Mouse (Mus musculus): ENCODE results near the gene Cryga.

The Cryga gene

DNA sequence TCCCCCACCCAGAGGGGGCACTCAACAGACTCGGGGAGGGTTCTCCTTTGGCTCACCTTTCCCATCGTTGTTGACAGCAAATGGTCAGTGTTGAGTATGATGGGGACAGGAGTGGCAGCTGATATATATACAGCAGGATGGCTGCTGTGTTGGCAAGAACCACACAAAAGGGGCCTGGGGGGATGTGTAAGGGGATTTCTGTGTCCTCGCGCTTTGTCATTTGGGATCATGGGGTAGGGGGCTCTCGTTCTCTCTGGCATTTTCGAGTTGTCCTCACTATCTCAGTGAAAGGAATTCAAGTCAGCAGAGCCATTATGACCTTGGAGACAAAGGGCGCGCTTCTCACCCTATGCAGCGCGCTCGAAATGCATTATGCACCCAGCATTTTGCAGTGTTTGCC, at the start of gene Cryga:
Gene Cryga (minus strand): TSS at position 101 of the 400 bp plus-strand sequence.
- no peak for DNase-seq (ENCODE audit: low spot score)

DNA sequence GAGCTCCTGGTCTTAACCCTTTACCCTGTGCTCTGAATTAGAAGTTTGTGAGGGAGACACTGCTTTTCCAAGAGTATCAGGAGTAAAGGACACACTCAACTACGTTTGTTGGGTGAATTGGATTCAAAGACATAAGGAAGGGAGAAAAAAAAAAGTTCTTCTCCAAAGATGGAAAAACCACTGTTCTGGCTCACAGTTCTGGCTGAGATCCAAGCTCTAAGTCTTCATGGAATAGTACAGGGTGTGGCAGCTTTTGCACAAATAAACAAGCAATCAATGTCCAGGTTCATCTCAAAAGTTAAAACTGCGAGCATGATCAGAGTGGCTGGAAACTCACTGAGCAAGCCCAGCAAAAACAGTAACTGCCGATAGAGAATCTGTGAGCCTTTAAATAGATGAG, 44.8 kb upstream of the Cryga start:
- DNase-seq (ENCODE audit: low spot score): no peak

GRCm38 (mm10) chr1:65147326-65147725, 44.2 kb upstream of the Cryga start:
- DNase-seq (ENCODE audit: low spot score): no peak

- DNase-seq (ENCODE audit: low spot score): no peak
Observed at GRCm38 (mm10) chr1:65146601-65147000, 43.4 kb upstream of the Cryga start.

- no peak for DNase-seq (ENCODE audit: low spot score)
Observed at GRCm38 (mm10) chr1:65144783-65145182, 41.6 kb upstream of the Cryga start.

- DNase-seq (ENCODE audit: low spot score): no peak
Observed at GRCm38 (mm10) chr1:65137560-65137959, 34.4 kb upstream of the Cryga start.

DNA sequence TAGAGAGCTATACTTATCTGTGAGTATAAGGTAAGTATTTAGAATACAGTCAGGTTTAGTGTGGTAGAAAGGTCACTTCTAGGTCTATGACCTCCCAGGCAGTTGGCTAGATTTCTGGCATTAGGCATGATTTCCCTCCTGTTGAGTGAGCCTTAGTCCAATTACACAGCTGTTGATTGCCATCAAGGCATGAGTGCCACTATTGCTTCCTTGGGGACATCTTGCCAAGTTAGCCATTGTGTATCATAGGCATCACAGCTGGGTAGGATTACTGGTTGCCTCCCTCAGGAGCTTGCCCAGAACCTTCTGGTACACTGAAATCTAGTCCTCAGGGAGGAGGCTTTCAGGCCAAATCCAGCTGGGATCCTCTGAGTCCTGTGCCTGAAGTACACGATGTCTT, 29.7 kb upstream of the Cryga start:
- no peak for DNase-seq (ENCODE audit: low spot score)

DNA sequence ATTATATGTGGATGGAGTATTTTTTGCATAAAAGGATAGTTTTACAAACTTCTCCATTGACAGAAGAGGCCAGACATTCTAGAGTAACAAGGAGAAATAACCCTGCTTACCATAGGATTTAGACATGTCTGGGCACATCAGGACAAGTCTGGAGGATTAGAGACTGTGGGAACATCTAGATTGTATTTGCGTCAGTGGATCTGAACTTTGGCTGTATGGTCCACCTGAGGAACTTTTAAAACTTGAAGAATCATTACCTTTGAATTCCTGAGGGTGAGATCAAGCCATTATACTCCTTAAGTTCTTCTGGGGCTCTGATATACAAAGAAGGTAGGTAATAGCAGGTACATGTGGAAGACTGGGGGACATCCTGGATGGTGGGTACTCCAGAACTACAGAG, 28.5 kb upstream of the Cryga start:
- no peak for DNase-seq (ENCODE audit: low spot score)

DNA sequence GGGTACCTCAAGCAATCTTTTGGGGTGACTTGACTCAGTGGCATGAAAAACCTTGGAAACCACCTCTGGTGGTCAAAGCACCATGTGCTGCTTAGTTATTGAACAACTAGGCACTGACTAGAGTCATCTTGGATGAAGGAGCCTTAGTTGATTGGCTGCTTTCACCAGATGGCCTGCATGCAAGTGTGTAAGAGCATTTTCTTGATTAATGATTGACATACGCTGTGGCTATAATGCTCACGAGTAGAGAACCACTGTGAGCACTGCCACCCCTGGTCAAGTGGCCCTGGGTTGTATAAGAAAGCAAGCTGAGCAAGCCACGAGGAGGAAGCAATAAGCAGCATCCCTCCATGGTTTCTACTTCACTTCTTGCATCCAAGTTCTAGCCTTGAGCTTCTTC, 27.1 kb upstream of the Cryga start:
- DNase-seq (ENCODE audit: low spot score): no peak

DNA sequence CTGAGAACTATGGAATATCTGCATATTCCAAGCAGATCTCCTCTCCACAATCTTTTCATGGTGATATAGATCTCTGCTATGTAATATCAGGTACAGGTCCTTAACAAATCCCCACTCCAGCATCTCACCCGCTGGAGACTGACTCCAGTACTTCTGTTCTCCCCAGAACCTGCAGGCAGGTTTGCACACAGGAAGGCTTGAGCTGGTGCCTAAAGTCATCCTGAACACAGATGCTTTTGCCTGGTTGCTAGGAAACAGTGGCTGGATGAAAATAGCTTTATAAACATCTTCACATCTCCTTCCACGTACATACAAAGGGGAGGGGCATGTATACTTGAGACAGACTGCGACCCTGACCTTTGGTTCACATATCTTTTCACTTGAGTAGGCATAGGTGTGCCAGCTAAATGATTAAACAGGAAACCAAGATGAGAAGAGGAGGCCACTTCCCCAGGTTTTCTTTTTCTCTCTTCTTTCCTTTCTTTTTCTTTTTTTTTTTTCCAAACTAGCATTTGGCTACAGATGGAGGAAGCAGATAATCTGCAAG, 26.5 kb upstream of the Cryga start:
- no peak for DNase-seq (ENCODE audit: low spot score)

- no peak for DNase-seq (ENCODE audit: low spot score)
Observed at GRCm38 (mm10) chr1:65122574-65123372, 19.6 kb upstream of the Cryga start, which contains the start of gene D630023F18Rik. TSS of gene D630023F18Rik (minus strand) at chr1:65123214.

DNA sequence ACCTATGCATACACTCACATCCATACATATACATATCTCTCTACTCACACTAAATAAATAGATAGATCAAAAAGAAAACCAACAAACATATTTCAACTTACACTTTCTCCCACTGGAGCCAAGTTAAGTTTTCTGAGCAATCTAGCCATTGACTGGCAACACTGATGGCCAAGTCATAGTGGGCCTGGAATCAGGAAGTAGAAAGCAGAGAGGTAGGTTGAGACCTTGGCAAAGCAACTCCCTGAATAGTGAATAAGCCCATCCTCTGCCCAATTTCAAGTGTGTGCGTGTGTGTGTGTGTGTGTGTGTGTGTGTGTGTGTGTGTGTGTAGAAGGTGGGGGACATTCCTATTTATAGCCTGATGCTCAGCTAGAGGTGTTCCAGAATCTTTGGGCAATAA, 16.3 kb upstream of the Cryga start, which contains the start of gene Gm28845:
Gene Gm28845 (minus strand): TSS at position 121 of the 400 bp plus-strand sequence.
- no peak for DNase-seq (ENCODE audit: low spot score)

GRCm38 (mm10) chr1:65118150-65118913, 15.2 kb upstream of the Cryga start:
- no peak for DNase-seq (ENCODE audit: low spot score)

- DNase-seq (ENCODE audit: low spot score): no peak
Observed at GRCm38 (mm10) chr1:65113536-65114172, 10.5 kb upstream of the Cryga start.

DNA sequence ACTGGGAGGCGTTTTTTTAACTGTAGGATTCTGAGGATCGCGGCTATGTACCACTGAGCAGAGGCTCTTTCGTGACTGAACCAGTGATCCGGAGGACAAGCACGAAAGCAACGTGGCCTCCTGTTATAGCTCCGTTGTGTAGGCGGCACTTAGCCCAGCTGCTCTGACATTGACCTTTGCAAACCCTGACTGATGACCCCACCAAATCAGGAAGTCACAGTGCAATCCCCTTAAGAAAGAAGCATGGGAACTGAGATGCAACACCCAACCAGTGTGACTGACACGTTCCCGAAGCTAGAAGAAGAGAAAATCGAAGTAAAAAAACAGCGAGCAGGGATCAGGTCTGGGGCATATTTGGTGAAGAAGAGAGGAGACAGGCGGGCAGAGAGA, 9.6 kb upstream of the Cryga start:
- no peak for DNase-seq (ENCODE audit: low spot score)

DNA sequence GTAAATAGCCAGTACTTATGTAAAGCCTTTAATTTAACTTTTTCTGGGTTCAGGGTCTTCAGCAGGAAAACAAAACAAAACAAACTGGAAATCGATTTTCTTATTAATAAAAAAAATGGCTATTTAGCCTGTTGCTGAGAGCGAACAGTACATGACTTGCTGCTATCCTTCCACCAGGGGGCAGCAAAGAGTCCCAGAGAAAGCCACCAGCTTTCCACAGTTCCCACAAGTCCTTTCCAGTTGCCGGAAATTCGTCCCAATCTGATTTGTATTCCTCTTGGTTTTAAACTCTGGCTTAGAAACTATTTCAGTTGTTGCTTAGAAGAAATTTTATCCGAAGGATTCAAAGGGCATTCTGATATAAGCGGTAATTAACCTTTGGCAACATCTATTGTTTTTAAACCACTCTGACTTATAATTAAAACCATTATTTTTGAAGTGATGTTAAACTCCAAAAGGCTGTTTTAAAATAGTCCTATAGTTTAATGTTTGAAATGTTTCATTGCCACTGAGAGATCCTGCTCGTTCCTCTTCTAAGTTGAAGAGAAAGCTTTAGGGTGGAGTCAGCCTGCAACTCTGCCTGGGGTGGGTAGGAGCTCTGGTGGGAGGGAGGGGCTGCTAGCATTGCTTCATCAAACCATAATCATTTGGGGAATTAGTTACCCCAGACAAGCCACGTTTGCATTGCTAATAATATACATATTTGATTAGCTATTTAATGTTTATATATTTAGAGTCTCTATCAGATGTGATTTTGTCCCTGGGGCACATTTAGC, 9.0 kb upstream of the Cryga start:
- DNase-seq (ENCODE audit: low spot score): no peak

DNA sequence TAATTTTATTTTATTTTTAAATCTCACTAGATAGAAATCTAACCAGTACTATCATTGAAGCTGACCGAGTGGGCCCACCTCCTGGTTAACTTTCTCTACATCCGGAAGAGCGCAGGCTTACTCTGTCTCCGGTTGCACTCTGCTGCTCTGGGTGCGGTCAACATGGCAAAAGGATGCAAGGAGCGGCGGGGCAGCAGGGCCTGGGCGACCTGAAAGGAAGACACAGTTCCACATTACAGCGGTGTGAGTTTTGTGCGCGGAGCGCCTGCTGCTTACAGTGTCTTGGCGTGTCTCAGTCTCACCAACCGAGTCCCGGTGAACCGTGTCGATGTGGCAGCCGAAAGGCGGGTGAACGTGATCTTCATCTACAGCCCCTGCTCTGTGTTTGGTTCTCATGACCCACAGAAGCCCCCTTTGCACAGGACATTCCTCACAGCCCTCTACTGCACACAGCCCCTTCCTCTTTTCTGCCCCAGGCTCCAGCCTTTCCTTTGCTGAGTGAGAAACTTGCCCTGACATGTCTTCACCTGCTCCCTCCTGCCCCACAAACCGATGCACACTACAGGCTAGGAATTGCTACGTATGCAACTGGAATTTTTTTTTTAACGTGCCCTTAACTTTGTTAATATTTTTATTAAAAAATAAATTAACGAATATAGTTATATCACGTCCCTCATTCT, 6.7 kb upstream of the Cryga start:
- DNase-seq (ENCODE audit: low spot score): no peak

- no peak for DNase-seq (ENCODE audit: low spot score)
Observed at GRCm38 (mm10) chr1:65109196-65109595, 6.0 kb upstream of the Cryga start.

DNA sequence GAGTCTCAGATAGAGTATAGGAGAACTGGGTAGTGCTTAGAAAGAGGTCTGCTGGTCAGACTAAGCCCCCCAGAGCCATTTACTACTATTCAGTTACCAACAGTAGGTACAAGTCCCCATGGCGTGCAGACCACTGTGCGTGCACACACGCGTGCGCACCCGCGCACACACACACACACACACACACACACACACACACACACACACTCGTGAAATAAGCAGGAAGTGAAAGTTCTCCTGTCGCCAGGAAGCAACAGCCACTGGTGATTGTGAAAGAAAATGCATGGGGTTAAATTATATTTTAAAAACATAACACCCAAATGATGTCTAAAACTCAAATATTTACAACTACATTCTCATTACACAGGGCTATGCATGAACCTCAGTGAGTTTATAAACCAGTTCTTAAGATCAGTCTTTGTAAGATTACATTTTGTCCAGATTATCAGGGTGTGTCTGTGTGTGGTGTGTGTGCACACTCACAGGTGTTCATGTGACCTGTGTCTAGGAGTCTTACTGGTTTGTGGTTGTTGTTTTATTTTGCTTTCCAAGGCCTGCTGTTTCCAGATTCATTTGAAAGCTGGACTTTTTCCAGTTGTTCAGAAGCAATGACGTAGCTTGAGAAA, 4.6 kb upstream of the Cryga start:
- DNase-seq (ENCODE audit: low spot score): no peak

- no peak for DNase-seq (ENCODE audit: low spot score)
Observed at GRCm38 (mm10) chr1:65096953-65097352, 6.2 kb downstream of the Cryga start.

GRCm38 (mm10) chr1:65091566-65091965, 11.6 kb downstream of the Cryga start:
- DNase-seq (ENCODE audit: low spot score): no peak
